Mouse (Mus musculus) spleen, adult 12 weeks (tissue): ENCODE data around the gene Gm30737.
"Not testable (repeated sequence)": the region's sequence is repeated elsewhere in the genome, so short reads cannot be mapped to it uniquely, and the experiment has no call there.

Source experiments
- DNase-seq: peaks from one replicate; pipeline ENCODE4 v3.0.0; 2022; ENCODE audit warnings: low spot score

Gene Gm30737

DNA sequence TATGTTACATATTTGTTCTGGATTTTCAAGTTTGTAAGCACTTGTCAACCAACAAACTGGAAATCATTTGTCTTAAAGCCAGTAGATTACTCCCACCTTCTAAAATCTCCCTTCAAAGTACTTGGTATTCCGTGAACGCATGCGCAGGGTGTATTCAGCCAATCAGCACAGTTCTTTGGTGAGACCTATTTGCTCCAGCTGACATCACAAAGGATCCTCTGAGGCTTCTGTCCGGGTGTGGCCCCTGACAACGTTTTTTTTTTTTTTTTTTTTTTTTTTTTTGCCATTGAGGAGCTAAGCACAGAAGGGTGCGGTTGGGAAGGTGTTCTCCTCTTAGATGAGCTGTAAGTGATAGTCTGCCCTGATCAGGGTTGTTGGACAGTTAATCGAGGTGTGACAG lies at the start of gene Gm30737:
Gm30737 (plus strand) TSS at position 301 of the 400 bp plus-strand sequence.
- DNase-seq, result not testable (repeated sequence)
